Mouse (Mus musculus): Measurements from ENCODE around the gene Ifitm2. TPM values are rescaled to one million over a fixed set of nuclear protein-coding genes. Genes with fewer than 3 reads are reported as not detected.
A peak's percentile ranks its signal among the peaks of the same experiment; 100 is the strongest.

Gene Ifitm2
- polyA plus RNA-seq, 1 experiment from 2014 or later, result 1,542 TPM

DNA sequence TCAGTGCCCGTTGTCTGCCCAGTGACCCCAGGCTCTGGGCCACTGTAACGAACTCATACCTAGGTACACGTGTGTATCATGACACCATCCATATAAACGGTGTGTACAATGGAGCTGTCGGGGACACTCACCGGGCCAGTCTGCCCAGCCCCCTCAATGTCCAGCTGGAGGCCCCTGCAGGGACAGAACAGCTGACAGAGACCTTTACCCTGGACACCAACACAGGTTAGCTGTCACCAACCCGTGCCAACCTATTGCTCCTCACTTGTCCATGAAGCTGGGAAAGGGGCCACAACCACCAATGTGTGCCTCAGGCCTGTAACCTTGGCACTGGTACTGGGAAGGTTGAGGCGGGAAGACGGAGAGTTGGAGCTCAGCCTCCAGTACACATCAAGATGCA lies 13.4 kb downstream of the Ifitm2 start:
- Histone ChIP-seq H3K36me3 (peaks cover 30% of the 10 kb centered on the region), H3K4me1 (peaks cover 41% of the 10 kb centered on the region), H3K9ac (peak overlapping the region; percentile 51), H3K27ac (replicated peaks) (peak overlapping the region; percentile 99), H3K9me3 (replicated peaks) (no peaks in the 10 kb centered on the region), H3K27me3 (no peaks in the 10 kb centered on the region), H3K4me2 (replicated peaks) (peak overlapping the region; percentile 64), H3K4me3 (replicated peaks) (peak overlapping the region; percentile 59)
- no peak for ATAC-seq (ENCODE audit: insufficient number of reproducible peaks, low FRiP score, low TSS enrichment, low read depth)
- 45% methylated on average over 9 of the region's 9 CpGs for WGBS

DNA sequence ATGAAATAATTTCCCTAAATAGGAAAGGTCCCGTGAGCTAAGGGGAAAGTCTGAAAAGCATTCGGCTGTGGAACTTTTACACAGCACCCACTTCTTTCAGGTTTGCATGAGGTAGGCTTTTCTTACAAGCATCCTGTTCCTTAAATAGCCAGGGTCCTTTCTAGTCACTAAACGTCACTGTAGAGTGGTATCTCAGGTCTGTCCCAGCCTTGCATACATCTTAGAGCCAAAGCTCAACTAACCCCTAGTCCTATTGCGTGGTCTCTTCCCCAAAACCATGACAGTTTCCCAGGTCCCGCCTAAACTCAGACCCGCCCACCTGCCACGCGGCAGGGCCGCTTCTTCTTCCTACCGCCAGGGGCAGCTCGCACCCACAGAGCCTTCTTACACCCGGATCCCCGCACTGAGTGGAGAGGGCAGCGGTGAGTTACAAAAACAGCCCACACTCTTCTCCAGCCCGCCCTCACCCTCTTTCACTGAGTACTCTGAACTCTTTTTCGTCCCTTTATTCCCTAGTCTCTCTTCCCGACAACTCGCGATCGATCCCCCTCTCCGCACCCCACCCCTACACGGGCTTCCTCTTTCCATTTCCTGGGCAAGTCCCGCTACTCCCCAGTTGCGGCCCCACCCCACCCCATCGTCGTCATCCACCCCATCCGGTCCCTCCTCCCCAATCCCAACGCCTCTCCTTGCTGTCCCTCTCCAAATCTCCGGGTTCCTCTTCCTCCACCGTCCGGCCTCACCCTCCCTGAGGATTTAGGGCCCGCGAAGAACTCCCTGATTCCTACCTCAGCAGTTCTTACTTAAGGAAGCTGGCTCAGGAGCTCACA lies 14.3 kb downstream of the Ifitm2 start, which contains the start of gene Pgghg:
Pgghg (plus strand) TSS at position 170 of the 830 bp plus-strand sequence.
- Histone ChIP-seq H3K27me3 (0 out of 2 replicates have a peak, but pooled peaks cover 4% of the 10 kb centered on the region), H3K4me1 (peaks cover 41% of the 10 kb centered on the region), H3K9me3 (replicated peaks) (no peaks in the 10 kb centered on the region), H3K4me2 (replicated peaks) (peak within 1 kb of the TSS; percentile 64), H3K4me3 (replicated peaks) (peak within 1 kb of the TSS; percentile 59), H3K36me3 (peaks cover 21% of the 10 kb centered on the region), H3K27ac (replicated peaks) (peak within 1 kb of the TSS; percentile 99), H3K9ac (peak within 1 kb of the TSS; percentile 51)
- ATAC-seq (ENCODE audit: insufficient number of reproducible peaks, low FRiP score, low TSS enrichment, low read depth), result peak; percentile 89
- 2% methylated on average over 33 of the region's 33 CpGs for WGBS

GRCm38 (mm10) chr7:140939669-140940171 lies 16.1 kb downstream of the Ifitm2 start:
- ATAC-seq (ENCODE audit: insufficient number of reproducible peaks, low FRiP score, low TSS enrichment, low read depth), result peak; percentile 63
- peaks cover 41% of the 10 kb centered on the region for H3K4me1 ChIP-seq
- 6% methylated on average over 8 of the region's 8 CpGs for WGBS
- peaks cover 5% of the 10 kb centered on the region; the same call in 1 of the 2 replicates for H3K36me3 ChIP-seq
- peak overlapping the region; percentile 31 for H3K4me2 ChIP-seq (replicated peaks)
- peak overlapping the region; percentile 99 for H3K27ac ChIP-seq (replicated peaks)
- 0 out of 2 replicates have a peak, but pooled peaks cover 8% of the 10 kb centered on the region for H3K27me3 ChIP-seq
- no peaks in the 10 kb centered on the region for H3K9me3 ChIP-seq (replicated peaks)
- H3K4me3 ChIP-seq (replicated peaks), result no peak overlapping the region
- no peak overlapping the region for H3K9ac ChIP-seq

GRCm38 (mm10) chr7:140938896-140939295 lies 16.9 kb downstream of the Ifitm2 start:
- 22% methylated on average over 2 of the region's 2 CpGs for WGBS
- 0 out of 2 replicates have a peak overlapping the region, but pooled peaks have one; percentile 31 for H3K4me2 ChIP-seq (replicated peaks)
- ATAC-seq (ENCODE audit: insufficient number of reproducible peaks, low FRiP score, low TSS enrichment, low read depth), result no peak

DNA sequence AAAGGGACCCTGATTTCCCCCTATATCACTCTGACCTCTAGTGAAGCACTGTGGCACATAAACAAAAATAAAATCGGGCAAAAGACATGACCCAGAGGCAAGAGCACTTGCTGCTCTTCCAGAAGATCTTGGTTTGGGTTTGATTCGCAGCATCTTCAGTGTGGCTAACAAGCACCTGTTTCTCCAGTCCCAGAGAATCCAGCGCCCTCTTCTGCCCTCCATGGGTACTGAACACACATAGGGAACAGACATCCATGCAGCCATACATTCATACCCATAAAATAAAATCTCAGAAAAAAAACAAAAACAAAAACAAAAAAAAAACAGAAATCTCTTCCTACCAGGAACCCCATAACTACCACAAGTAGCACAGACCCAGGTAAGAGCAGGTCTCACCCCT lies 17.4 kb downstream of the Ifitm2 start:
- H3K4me1 ChIP-seq, result peaks cover 40% of the 10 kb centered on the region
- 44% methylated on average over 3 of the region's 3 CpGs for WGBS
- no peak for ATAC-seq (ENCODE audit: insufficient number of reproducible peaks, low FRiP score, low TSS enrichment, low read depth)
- H3K4me3 ChIP-seq (replicated peaks), result no peak overlapping the region
- H3K27ac ChIP-seq (replicated peaks), result no peak overlapping the region
- H3K27me3 ChIP-seq, result 0 out of 2 replicates have a peak, but pooled peaks cover 11% of the 10 kb centered on the region
- H3K9me3 ChIP-seq (replicated peaks), result no peaks in the 10 kb centered on the region
- no peak overlapping the region for H3K4me2 ChIP-seq (replicated peaks)
- no peak overlapping the region for H3K9ac ChIP-seq
- H3K36me3 ChIP-seq, result peaks cover 2% of the 10 kb centered on the region; the same call in 1 of the 2 replicates

More at GRCm38 (mm10) chr7:140938896-140939295, 16.9 kb downstream of the Ifitm2 start:
- no peaks in the 10 kb centered on the region for H3K9me3 ChIP-seq (replicated peaks)
- H3K4me1 ChIP-seq, result peaks cover 41% of the 10 kb centered on the region
- peak overlapping the region; percentile 99 for H3K27ac ChIP-seq (replicated peaks)
- 0 out of 2 replicates have a peak, but pooled peaks cover 11% of the 10 kb centered on the region for H3K27me3 ChIP-seq
- H3K9ac ChIP-seq, result no peak overlapping the region
- H3K36me3 ChIP-seq, result peaks cover 4% of the 10 kb centered on the region; the same call in 1 of the 2 replicates
- H3K4me3 ChIP-seq (replicated peaks), result no peak overlapping the region

DNA sequence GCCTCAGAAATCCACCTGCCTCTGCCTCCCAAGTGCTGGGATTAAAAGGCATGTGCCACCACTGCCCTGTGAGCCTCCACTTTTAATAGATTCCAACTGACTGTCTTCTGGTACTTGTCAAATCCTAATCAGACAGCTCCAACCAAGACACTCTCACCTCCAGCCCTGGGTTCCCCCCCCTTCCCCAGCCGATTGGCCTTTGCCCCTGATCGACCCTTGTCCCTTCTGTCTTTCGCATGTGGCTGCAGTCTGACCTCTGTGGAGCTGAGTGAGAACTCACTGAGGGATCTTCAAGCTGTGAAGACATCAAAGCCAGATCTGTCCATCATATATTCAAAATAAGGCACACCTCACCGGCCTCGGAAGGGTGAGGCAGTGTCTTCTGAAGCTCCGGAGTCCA lies 28.6 kb downstream of the Ifitm2 start:
- Histone ChIP-seq H3K4me2 (replicated peaks) (no peak overlapping the region), H3K27ac (replicated peaks) (no peak overlapping the region), H3K36me3 (no peaks in the 10 kb centered on the region), H3K9me3 (replicated peaks) (no peaks in the 10 kb centered on the region), H3K27me3 (peaks cover 39% of the 10 kb centered on the region), H3K9ac (no peak overlapping the region), H3K4me1 (peaks cover 10% of the 10 kb centered on the region), H3K4me3 (replicated peaks) (no peak overlapping the region)
- no peak for ATAC-seq (ENCODE audit: insufficient number of reproducible peaks, low FRiP score, low TSS enrichment, low read depth)
- 84% methylated on average over 6 of the region's 6 CpGs for WGBS

- Histone ChIP-seq H3K27me3 (peaks cover 75% of the 10 kb centered on the region), H3K9ac (no peak overlapping the region), H3K36me3 (no peaks in the 10 kb centered on the region), H3K27ac (replicated peaks) (no peak overlapping the region), H3K4me3 (replicated peaks) (peak overlapping the region; percentile 39), H3K9me3 (replicated peaks) (no peaks in the 10 kb centered on the region), H3K4me1 (peaks cover 14% of the 10 kb centered on the region), H3K4me2 (replicated peaks) (peak overlapping the region; percentile 71)
- no peak for ATAC-seq (ENCODE audit: insufficient number of reproducible peaks, low FRiP score, low TSS enrichment, low read depth)
- 22% methylated on average over 30 of the region's 30 CpGs for WGBS
These were observed 32.6 kb downstream of the Ifitm2 start for GRCm38 (mm10) chr7:140923070-140923775.

DNA sequence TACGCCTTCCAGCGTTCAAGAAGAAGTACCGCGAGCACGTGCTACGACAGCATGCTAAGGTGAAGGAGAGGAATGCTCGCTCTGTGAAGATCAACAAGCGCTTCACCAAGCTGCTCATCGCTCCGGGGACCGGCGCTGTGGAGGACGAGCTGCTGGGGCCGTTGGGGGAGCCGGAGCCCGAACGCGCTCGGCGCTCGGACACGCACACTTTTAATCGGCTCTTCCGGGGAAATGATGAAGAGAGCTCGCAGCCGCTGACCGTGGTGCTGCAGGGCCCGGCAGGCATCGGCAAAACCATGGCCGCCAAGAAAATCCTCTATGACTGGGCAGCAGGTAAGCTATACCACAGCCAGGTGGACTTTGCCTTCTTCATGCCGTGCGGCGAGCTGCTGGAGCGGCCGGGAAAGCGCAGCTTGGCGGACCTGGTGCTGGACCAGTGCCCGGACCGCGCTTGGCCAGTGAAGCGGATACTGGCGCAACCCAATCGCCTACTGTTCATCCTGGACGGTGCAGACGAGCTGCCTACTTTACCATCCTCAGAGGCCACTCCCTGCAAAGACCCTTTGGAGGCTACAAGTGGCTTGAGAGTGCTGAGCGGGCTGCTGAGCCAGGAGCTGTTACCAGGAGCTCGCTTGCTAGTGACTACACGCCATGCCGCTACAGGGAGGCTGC lies 33.3 kb downstream of the Ifitm2 start:
- WGBS, result under 1% methylated on average over 49 of the region's 49 CpGs
- peaks cover 14% of the 10 kb centered on the region for H3K4me1 ChIP-seq
- H3K4me2 ChIP-seq (replicated peaks), result peak overlapping the region; percentile 71
- no peak overlapping the region for H3K27ac ChIP-seq (replicated peaks)
- H3K9ac ChIP-seq, result no peak overlapping the region
- peak overlapping the region; percentile 39 for H3K4me3 ChIP-seq (replicated peaks)
- H3K36me3 ChIP-seq, result no peaks in the 10 kb centered on the region
- no peak for ATAC-seq (ENCODE audit: insufficient number of reproducible peaks, low FRiP score, low TSS enrichment, low read depth)
- H3K27me3 ChIP-seq, result peaks cover 78% of the 10 kb centered on the region
- H3K9me3 ChIP-seq (replicated peaks), result no peaks in the 10 kb centered on the region

- ATAC-seq (ENCODE audit: insufficient number of reproducible peaks, low FRiP score, low TSS enrichment, low read depth), result no peak
- 27% methylated on average over 22 of the region's 22 CpGs for WGBS
- Histone ChIP-seq H3K4me2 (replicated peaks) (0 out of 2 replicates have a peak overlapping the region, but pooled peaks have one; percentile 71), H3K4me1 (peaks cover 14% of the 10 kb centered on the region), H3K27ac (replicated peaks) (no peak overlapping the region), H3K9me3 (replicated peaks) (no peaks in the 10 kb centered on the region), H3K9ac (no peak overlapping the region), H3K27me3 (peaks cover 78% of the 10 kb centered on the region), H3K4me3 (replicated peaks) (no peak overlapping the region), H3K36me3 (no peaks in the 10 kb centered on the region)
These were observed 34.4 kb downstream of the Ifitm2 start for GRCm38 (mm10) chr7:140921225-140921975.

GRCm38 (mm10) chr7:140920418-140921029 lies 35.3 kb downstream of the Ifitm2 start, which contains the start of gene Nlrp6:
Gene Nlrp6, plus strand, starts transcription at chr7:140920902.
- H3K36me3 ChIP-seq, result no peaks in the 10 kb centered on the region
- 64% methylated on average over 8 of the region's 8 CpGs for WGBS
- no peak for ATAC-seq (ENCODE audit: insufficient number of reproducible peaks, low FRiP score, low TSS enrichment, low read depth)
- no peak within 1 kb of the TSS for H3K27ac ChIP-seq (replicated peaks)
- no peak within 1 kb of the TSS for H3K4me2 ChIP-seq (replicated peaks)
- H3K4me3 ChIP-seq (replicated peaks), result no peak within 1 kb of the TSS
- H3K27me3 ChIP-seq, result peaks cover 73% of the 10 kb centered on the region
- peaks cover 14% of the 10 kb centered on the region for H3K4me1 ChIP-seq
- H3K9me3 ChIP-seq (replicated peaks), result no peaks in the 10 kb centered on the region
- no peak within 1 kb of the TSS for H3K9ac ChIP-seq
